10 mouse cellular contexts compared by ENCODE assay signal in the genomic region with DNA sequence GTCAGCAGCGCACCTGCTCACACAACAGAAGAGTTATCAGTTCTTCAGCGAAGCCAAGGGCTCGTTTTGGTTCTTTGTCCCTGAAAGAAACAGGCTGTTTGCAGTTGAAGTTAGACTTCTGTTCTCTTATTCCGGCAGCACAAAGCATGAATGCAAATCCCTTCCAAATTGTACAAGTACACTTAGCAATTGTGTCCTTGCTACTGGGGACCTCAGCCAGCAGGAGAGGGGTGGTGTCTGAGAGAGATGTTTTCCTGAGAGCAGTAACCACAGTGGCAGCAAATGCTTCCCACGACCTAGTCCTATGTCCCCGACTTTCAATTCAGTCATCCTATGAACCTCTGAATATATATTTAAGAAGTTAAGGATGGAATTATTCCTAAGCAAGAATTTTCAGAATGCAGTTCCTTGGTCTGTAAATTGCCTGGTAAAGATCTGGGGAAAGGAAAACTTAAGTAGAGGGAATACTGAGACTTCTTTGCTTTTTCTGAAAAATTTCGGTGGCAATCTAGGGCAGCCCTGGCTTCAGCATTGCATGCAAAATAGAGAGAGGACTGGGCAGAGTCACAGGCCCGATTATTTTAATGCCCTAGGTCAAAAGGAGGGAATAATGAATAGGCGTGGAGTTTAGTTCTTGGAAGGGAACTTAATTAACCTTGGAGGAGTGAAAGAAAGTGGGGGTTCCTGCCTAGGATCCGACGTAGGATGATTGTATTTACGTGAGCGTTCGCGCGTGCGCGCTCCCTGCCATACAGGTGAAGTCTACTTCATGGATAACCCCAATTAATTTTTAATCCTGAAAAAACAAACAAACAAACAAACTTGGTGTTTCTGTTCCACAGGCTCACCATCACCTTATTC. TPM values are rescaled to one million over a fixed set of nuclear protein-coding genes. Genes with fewer than 3 reads are reported as not detected.
A peak's percentile ranks its signal among the peaks of the same experiment; 100 is the strongest.
DNase-seq lines count a peak whose midpoint lies in the region; ATAC-seq lines count a peak whose summit lies in the region.
"Had no signal": no experiment of that assay in that cellular context is flagged by ENCODE, and none has a peak within 500 bp of the region (broad histone marks: within the 10 kb centered on the region; RNA-seq: fewer than 3 reads in every experiment).

No protein-coding gene starts in this region.

- no peak for DNase-seq in heart, postnatal 36 days
- DNase-seq in ES-CJ7 (ENCODE audit: low read depth, low spot score), result peak; percentile 33
- no peak for DNase-seq in hindbrain, embryonic 10.5 days (ENCODE audit: low spot score)
- DNase-seq in midbrain, embryonic 11.5 days (ENCODE audit: low spot score, missing footprints), result peak; percentile 95
- no peak for DNase-seq in adrenal gland, postnatal 25 days
- no peak for DNase-seq in natural killer cell, adult 2 months (ENCODE audit: low spot score in 2 of 2)

- H3K4me3 ChIP-seq in heart, embryonic 11.5 days (ENCODE audit: low read depth, low read length), result peak overlapping the region; percentile 28
- H3K4me3 ChIP-seq in hindbrain, embryonic 10.5 days, result peak overlapping the region; percentile 82
- peak overlapping the region; percentile 44 for H3K4me3 ChIP-seq in midbrain, embryonic 11.5 days (ENCODE audit: low read depth, low read length)
- H3K4me3 ChIP-seq: erythroblast, embryonic 14.5 days; myocyte had no signal

- peaks cover 11% of the 10 kb centered on the region; the same call in 1 of the 2 replicates for H3K4me1 ChIP-seq in heart, embryonic 11.5 days (ENCODE audit: control insufficient read depth, insufficient read depth, low read length)
- H3K4me1 ChIP-seq in hindbrain, embryonic 10.5 days (replicated peaks), result peaks cover 70% of the 10 kb centered on the region
- H3K4me1 ChIP-seq in midbrain, embryonic 11.5 days (ENCODE audit: control insufficient read depth, insufficient read depth, low read length), result peaks cover 30% of the 10 kb centered on the region

- intact Hi-C loops in heart, postnatal 36 days (cut with DNase I), result no loop called here

- ATAC-seq in heart, embryonic 11.5 days (replicated peaks; ENCODE audit: insufficient number of reproducible peaks, low FRiP score, low TSS enrichment), result no peak
- no peak for ATAC-seq in midbrain, embryonic 11.5 days (ENCODE audit: low FRiP score)
- ATAC-seq in CD4-positive, CD25-positive, alpha-beta regulatory T cell, adult 4 months, result no peak

- no peak overlapping the region for H3K27ac ChIP-seq in heart, embryonic 11.5 days (ENCODE audit: low read depth, low read length)
- peak overlapping the region; percentile 99 for H3K27ac ChIP-seq in hindbrain, embryonic 10.5 days
- H3K27ac ChIP-seq in midbrain, embryonic 11.5 days (ENCODE audit: low read depth, low read length), result peak overlapping the region; percentile 99

- peaks cover 83% of the 10 kb centered on the region for H3K27me3 ChIP-seq in heart, embryonic 11.5 days (ENCODE audit: control insufficient read depth, insufficient read depth, low read length)
- peaks cover 70% of the 10 kb centered on the region for H3K27me3 ChIP-seq in hindbrain, embryonic 10.5 days (ENCODE audit: insufficient read depth, poor library complexity, severe bottlenecking)
- no peaks in the 10 kb centered on the region for H3K27me3 ChIP-seq in midbrain, embryonic 11.5 days (ENCODE audit: control insufficient read depth, insufficient read depth, low read length)

- WGBS in heart, embryonic 11.5 days (ENCODE audit: insufficient replicate concordance), result 3% methylated on average over 18 of the region's 18 CpGs
- 2% methylated on average over 18 of the region's 18 CpGs for WGBS in hindbrain, embryonic 10.5 days
- WGBS in midbrain, embryonic 11.5 days, result 1% methylated on average over 18 of the region's 18 CpGs

- peak overlapping the region; percentile 62 for H3K4me2 ChIP-seq in heart, embryonic 11.5 days
- H3K4me2 ChIP-seq in midbrain, embryonic 11.5 days, result peak overlapping the region; percentile 69

- H3K36me3 ChIP-seq in heart, embryonic 11.5 days (ENCODE audit: control insufficient read depth, insufficient read depth, low read length), result no peaks in the 10 kb centered on the region
- no peaks in the 10 kb centered on the region for H3K36me3 ChIP-seq in hindbrain, embryonic 10.5 days
- H3K36me3 ChIP-seq in midbrain, embryonic 11.5 days (ENCODE audit: control insufficient read depth, insufficient read depth, low read length), result no peaks in the 10 kb centered on the region

- no peak overlapping the region for H3K9ac ChIP-seq in heart, embryonic 11.5 days (ENCODE audit: low read depth, low read length)
- H3K9ac ChIP-seq in midbrain, embryonic 11.5 days (ENCODE audit: low read length), result peak overlapping the region; percentile 84

- no peaks in the 10 kb centered on the region for H3K9me3 ChIP-seq in heart, embryonic 11.5 days (replicated peaks; ENCODE audit: control insufficient read depth, low read length)
- H3K9me3 ChIP-seq in hindbrain, embryonic 10.5 days, result no peaks in the 10 kb centered on the region
- H3K9me3 ChIP-seq in midbrain, embryonic 11.5 days (ENCODE audit: control insufficient read depth, low read length), result no peaks in the 10 kb centered on the region

RNA-seq across cellular contexts. Expression of gene Pou3f2, which starts 6.1 kb away (rescaled TPM):
- polyA plus RNA-seq in heart, embryonic 11.5 days (2014; fragmentation: Nextera tagmentation; extraction: Ambion mirVana), result 0.04 and 0.09 TPM in 2 replicates
- not detected for total RNA-seq in heart, postnatal 36 days (2021)
- 44.0 and 45.4 TPM in 2 replicates for polyA plus RNA-seq in hindbrain, embryonic 10.5 days (2016; fragmentation: Nextera tagmentation; extraction: Ambion mirVana)
- polyA plus RNA-seq in midbrain, embryonic 11.5 days (2014; fragmentation: Nextera tagmentation; extraction: Ambion mirVana), result 55.6 and 66.9 TPM in 2 replicates
- total RNA-seq in adrenal gland, postnatal 25 days (2021), result 0.06 TPM in 1 of 2 replicates, not detected in the other
- under 1 TPM in 1 of 2 experiments, not detected in 1; 0.20 TPM for polyA plus RNA-seq in CD4-positive, CD25-positive, alpha-beta regulatory T cell, adult 4 months (2017; shearing (Covaris generic))
- polyA plus RNA-seq: erythroblast, embryonic 14.5 days; myocyte had no signal

Comparison
In these comparisons a context has a peak if more than half of its experiments do, and no peak if none do; other contexts are left out.
1. H3K4me3 ChIP-seq: peak in every context shown above with its lines; median percentile 82 in hindbrain, embryonic 10.5 days; 44 in midbrain, embryonic 11.5 days; 28 in heart, embryonic 11.5 days.
2. DNase-seq: peak in ES-CJ7 (single experiment) and midbrain, embryonic 11.5 days (single experiment); none in heart, postnatal 36 days (0 of 2), hindbrain, embryonic 10.5 days (single experiment), adrenal gland, postnatal 25 days (single experiment) and natural killer cell, adult 2 months (0 of 2).
3. RNA of gene Pou3f2, which starts 6.1 kb away (polyA plus RNA-seq): 55.6 to 66.9 TPM in midbrain, embryonic 11.5 days and 44.0 to 45.4 TPM in hindbrain, embryonic 10.5 days; 0.20 TPM in CD4-positive, CD25-positive, alpha-beta regulatory T cell, adult 4 months and 0.04 to 0.09 TPM in heart, embryonic 11.5 days; every median in the first group is over 10 times any median in the second.